Mouse (Mus musculus): ENCODE measurements around the gene Hey2.

The Hey2 gene

GRCm38 (mm10) chr10:30791016-30791415 lies 51.6 kb downstream of the Hey2 start:
- no peak for DNase-seq (ENCODE audit: low read depth, low spot score)

- peak; percentile 71 for DNase-seq (ENCODE audit: low read depth, low spot score)
These were observed 53.1 kb downstream of the Hey2 start for GRCm38 (mm10) chr10:30789521-30789920.

GRCm38 (mm10) chr10:30788340-30788721 lies 54.3 kb downstream of the Hey2 start:
- no peak for DNase-seq (ENCODE audit: low read depth, low spot score)

- DNase-seq (ENCODE audit: low read depth, low spot score), result no peak
These were observed 54.8 kb downstream of the Hey2 start for GRCm38 (mm10) chr10:30787684-30788339.

GRCm38 (mm10) chr10:30786103-30786754 lies 56.4 kb downstream of the Hey2 start:
- DNase-seq (ENCODE audit: low read depth, low spot score), result no peak

All from telencephalon, adult 2 months (tissue).